Mouse (Mus musculus): ENCODE data around the gene Slc31a1. TPM values are rescaled to one million over a fixed set of nuclear protein-coding genes. Genes with fewer than 3 reads are reported as not detected.

Slc31a1 gene
- total RNA-seq, 2 experiments from 2014 or later, result 17.7 to 19.2 TPM

DNA sequence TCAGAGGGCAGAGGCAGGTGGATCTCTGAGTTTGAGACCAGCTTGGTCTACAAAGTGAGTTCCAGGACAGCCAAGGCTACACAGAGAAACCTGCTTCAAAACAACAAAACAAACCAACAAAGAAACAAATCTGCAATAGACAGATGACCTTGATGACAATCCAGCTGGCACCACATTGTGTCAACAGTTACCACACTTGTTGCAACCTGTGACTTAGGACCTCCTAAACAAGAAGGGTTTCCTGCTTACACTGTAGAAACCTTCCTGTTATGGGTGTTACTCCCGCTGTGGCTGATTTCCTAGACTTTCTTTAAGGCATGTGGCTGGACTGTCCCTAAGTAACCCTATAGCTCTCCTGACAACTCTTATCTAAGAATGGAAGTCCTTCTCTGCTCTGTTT is 35.3 kb downstream of the Slc31a1 start:
- intact Hi-C loops (cut with DNase I), result no loop called here
- no peak for DNase-seq (ENCODE audit: low spot score in 2 of 2)

DNA sequence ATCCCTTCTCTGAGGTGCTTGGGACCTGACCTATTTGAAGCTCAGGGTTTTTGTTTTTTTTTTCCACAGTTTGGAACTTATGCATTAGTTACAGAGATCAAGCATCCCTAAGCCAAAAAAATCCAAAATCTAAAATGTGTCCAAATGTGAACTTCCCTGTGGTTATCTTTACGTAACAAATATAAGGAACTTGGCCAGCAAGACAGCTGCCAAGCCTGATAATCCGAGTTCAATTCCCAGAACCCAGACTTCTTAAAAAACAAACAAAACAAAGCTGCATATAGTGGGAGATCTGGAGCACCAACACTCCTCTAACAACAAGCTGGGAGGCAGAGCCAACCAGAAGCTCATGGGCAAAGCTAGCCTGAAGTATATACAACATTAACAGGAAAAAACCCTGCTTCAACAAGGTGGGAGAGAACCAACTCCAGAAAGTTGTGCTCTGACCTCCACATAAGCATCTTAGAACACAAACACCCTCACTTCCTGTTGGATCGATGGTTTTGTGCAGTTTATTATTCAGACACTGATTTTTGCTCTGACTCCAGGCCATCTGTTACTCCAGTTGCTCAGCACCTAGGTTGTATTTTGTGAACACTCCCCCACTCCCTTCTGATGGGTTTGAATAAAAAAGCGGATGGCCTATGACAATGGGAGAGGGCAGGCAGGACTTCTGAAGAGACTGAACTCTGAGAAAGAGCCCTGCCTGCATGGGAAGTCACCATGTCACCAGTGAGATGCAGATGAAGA is 37.3 kb downstream of the Slc31a1 start:
- intact Hi-C loops (cut with DNase I), result no loop called here
- no peak for DNase-seq (ENCODE audit: low spot score in 2 of 2)

DNA sequence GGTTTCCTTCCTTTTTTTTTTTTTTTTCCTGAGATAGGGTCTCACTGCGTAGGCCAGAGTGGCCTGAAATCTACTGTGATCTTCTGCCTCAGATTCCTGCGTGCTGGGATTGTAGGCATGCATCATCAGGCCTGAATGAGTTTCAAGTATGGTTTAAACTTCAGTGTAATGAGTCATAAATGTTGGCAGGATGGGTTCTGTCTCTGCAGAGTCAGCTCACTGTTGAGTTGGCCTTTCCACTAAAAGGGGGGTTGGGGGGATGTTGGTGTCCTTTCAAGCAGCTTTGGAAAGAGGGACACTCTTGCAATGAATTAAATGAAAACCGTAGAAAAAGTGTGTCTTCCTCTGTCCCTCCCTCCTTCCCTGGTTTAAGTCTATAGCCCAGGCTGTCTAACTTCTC is 38.4 kb downstream of the Slc31a1 start:
- peak in 1 of 2 experiments; percentile 63 for DNase-seq (ENCODE audit: low spot score in 2 of 2)
- intact Hi-C loops (cut with DNase I), result no loop called here

DNA sequence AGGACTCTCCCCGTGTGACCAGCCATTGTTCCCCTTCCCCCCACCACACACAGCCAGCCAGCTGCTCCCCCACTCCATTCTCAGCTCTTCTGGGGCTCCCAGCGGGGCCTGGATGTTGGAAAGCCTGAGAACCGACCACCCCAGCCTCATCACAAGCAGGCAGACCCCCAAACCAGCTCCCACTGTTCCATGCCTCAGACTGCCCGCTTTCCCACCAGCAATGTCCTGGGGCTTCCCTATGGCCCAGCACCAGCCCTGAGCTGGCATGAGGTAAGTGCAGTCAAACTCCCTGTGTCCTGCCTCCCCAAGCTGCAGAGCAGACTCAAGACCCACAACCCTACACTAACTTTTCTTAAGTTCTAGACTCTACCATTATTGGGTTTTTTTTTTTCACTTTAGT is 45.6 kb downstream of the Slc31a1 start:
- intact Hi-C loops (cut with DNase I), result loop anchor here (5.0 kb wide), 1 partner anchor 111 kb away; the partner anchor contains the start of gene Alad
- no peak for DNase-seq (ENCODE audit: low spot score in 2 of 2)

DNA sequence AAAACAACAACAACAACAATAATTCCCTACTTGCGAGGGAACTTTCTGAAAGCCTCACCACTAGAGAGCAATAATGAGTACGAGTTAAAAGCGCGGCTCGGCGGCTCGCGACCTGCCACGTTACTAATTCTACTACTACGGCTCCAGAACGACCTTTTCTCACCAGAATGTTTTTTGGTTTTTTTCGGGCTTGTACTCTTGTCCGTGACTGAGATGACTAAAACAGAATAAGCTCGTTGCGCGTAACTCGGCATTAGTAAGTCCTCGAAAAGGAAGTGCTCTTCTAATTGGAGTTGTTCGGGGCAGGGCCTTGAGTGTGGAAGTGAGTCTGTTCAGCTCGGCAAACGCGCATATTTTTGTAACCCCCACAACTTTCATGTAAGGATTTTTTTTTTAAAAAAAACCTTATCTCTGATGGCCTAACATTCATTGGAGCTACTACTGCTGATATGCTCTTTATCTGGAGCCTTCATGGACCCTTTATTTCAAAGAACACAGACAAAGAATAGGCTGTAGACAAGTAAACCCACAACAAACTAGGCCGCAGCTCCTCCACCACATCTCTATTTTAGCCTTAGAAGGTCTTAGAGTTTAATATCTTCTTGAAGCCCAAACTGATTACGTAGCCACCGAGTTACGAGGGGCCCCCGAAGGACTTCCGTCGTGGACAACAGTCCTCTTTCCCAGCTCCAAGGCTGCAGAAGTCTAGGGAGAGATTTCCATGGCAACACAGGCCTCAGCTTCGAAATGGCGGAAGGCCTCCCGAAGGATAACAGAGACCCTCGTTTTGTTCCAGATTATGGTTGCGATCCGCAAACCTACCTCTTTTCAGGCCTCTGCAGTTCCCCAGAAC is 47.4 kb downstream of the Slc31a1 start:
- intact Hi-C loops (cut with DNase I), result loop anchor here (2.0 to 5.0 kb wide), 2 partner anchors 47 to 109 kb away; partner anchors contain the start of genes Alad, Fkbp15 and Slc31a1
- peak; percentile 72 to 73 for DNase-seq (ENCODE audit: low spot score in 2 of 2)

DNA sequence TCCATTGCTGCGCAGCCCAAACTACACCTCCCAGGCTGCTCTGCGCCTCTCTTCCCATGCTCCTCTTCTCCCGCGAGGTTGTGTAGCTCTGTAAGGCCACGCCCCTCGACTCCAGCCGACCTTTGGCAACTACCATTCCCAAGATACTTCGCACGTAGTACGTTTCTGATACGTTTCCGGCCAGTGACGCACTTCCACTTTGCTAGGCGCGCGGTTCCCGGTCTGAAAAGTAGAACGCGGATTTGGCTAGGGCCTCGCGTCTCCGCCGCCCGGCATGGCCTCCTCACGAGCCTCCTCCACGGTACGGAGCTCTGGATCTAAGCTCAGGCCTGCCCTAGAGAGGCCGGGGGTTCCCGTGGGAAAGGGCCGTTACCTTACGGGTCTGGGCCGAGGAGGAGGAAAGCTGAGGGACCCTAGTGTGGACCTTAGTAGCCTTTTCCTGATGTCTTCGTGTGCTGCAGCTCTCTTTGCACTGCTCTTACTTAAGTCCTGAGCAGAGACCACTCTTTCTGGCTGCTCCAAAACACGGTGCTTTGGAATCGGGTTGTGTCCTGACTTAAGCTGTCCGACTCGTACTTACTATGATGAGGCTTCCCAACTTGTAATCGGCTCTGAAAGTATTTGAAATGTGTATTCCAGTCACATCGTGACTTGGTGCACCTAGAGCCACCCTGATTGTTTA is 48.2 kb downstream of the Slc31a1 start, which contains the start of the genes Cdc26 and Prpf4:
Gene Cdc26 (minus strand): TSS at position 42 of the 682 bp plus-strand sequence.
Gene Prpf4 (plus strand): TSS at position 197 of the 682 bp plus-strand sequence.
- peak; percentile 98 to 100 for DNase-seq (ENCODE audit: low spot score in 2 of 2)
- intact Hi-C loops (cut with DNase I), result loop anchor here (2.0 to 5.0 kb wide), 2 partner anchors 48 to 109 kb away; partner anchors contain the start of genes Alad, Fkbp15 and Slc31a1

DNA sequence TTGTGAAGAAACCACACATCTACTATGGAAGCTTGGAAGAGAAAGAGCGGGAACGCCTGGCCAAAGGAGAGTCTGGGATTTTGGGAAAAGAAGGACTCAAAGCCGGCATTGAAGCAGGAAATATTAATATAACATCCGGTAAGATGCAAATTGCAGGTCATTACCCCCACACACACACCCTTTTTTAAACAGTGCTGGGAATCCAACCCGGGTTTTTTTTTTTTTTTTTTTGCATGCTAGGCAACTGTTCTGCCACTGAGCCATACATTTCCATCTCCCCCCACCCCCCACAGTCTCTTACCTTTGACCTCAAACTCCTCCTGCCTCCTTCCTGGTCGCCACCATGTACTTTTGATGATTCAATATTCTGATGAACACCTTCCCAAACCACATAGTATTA is 49.1 kb downstream of the Slc31a1 start:
- intact Hi-C loops (cut with DNase I), result loop anchor here (2.0 to 5.0 kb wide), 2 partner anchors 49 to 108 kb away; partner anchors contain the start of genes Alad, Fkbp15 and Slc31a1
- DNase-seq (ENCODE audit: low spot score in 2 of 2), result no peak

DNA sequence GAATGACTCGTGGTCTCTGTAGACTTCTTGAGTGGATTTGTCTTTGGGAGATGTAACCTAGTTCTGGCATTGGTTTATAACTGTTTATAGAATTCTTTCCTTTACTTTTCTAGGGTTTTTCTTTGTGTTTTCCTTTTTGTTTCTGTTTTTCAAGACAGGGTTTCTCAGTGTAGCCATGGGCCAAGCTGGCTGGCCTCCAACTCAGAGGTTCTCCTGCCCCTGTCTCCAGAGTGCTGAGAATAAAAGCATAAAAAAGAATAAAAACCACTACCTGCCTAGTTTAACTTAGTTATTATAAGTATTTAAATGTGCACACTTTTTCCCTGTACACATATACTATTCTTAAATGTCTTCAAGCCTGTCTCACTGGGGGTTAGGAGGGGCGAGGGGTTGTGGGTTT is 49.8 kb downstream of the Slc31a1 start:
- intact Hi-C loops (cut with DNase I), result no loop called here
- no peak for DNase-seq (ENCODE audit: low spot score in 2 of 2)

DNA sequence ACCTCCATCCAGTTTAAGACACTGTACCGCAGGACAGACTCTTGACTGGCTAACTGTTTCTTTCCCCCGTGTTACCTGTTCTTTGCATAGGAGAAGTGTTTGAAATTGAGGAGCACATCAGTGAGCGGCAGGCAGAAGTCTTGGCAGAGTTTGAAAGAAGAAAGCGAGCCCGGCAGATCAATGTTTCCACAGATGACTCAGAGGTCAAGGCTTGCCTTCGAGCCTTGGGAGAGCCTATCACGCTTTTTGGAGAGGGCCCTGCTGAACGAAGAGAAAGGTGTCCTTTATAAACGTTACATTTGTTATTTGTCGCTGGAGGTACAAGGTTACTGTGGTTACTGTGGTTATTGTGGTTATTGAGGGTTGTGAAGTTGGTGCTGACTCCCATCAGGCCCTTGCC is 51.1 kb downstream of the Slc31a1 start:
- intact Hi-C loops (cut with DNase I), result no loop called here
- DNase-seq (ENCODE audit: low spot score in 2 of 2), result no peak

DNA sequence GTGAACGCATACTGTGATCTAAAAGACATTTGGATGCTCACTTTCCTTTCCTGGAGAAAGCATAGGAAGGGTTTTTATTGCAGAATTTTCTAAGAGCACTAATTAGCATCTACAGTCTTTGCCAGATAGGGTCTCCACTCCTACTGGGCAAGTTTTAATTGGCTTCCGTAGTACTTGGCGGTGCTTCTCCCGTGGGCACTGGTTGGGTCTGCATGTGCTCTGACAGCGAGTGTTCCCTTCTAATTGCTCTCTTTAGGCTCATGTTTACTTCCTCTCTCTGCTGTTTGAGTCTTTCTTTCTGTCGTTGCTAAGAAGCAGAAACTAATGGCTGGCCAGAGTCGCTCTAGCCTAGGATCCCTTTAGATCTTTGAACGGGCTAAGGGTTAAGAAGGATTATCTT is 57.9 kb downstream of the Slc31a1 start:
- DNase-seq (ENCODE audit: low spot score in 2 of 2), result peak in 1 of 2 experiments; percentile 29
- intact Hi-C loops (cut with DNase I), result no loop called here

DNA sequence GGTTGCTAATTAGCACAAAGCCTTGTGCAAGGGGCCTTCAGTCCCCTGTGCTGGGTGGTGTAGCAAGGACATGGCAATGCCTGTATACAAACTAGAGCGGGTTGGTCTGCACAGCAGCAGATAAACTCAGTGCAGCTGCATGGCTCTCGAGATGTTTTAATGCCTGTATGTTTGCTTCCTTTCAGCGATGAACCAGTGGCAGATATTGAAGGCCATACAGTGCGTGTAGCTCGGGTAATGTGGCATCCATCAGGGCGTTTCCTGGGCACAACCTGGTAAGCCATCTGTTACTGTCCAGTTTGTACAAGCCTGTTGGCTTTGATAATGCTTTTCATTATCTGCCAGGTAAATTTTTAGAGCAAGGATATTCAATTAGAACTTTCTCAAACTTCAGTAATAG is 58.6 kb downstream of the Slc31a1 start:
- DNase-seq (ENCODE audit: low spot score in 2 of 2), result no peak
- intact Hi-C loops (cut with DNase I), result no loop called here

DNA sequence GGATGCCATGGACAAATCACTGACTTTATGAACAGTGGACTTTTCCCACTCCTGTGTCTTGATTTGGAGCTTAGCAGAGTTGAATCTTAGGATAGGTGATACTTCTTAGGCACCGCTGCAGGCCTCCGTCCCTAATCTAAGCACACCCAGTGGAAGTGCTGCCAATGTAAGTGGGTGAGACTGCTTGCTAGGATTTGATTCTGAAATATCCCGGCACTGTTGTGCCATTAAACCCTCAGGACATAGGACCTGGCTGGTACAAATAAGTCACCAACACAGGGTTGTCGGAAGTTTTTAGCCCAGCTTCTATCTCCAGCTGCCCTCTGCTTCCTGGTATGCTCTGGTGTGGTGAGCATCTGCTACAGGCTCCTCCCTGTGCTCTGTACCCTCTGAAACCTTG is 65.4 kb downstream of the Slc31a1 start:
- intact Hi-C loops (cut with DNase I), result no loop called here

DNA sequence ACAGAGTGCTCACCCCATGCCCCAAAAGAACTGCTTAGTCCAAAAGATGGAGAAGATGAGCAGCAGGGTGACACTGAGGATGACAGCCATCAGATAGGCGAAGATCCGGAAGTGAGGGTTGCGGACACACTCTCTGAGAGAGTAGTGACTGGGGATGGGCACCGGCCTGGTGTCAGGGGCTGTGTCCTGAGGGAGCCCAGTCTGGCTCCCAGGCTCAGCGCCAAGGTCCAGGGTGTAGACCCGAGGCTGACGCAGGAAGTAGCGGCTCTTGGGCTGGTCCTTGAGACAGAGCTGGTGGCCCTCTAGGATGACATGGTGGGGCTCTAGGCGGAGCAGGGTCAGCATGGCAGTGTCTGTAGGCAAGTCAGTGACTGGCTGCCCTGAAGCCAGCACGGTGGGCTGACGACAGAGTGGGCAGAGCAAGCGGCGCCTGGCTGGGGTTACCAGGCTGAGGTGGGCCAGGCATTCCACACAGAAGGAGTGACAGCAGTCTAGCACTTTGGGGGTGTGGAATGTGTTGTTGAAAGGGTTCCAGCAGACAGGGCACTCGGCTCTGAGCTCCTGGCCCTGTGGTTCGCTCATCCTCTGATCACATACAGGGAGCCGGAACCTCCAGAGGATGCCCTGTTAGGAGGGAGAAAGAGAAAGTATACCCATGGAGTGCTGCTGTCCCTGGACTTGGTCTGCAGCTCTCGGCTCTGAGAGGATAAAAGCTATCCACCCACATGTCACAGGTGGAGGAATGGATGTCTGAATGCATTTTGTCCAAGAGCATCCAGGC is 67.6 kb downstream of the Slc31a1 start:
- intact Hi-C loops (cut with DNase I), result no loop called here

More for the DNA sequence above, 65.4 kb downstream of the Slc31a1 start:
- no peak for DNase-seq (ENCODE audit: low spot score in 2 of 2)

DNA sequence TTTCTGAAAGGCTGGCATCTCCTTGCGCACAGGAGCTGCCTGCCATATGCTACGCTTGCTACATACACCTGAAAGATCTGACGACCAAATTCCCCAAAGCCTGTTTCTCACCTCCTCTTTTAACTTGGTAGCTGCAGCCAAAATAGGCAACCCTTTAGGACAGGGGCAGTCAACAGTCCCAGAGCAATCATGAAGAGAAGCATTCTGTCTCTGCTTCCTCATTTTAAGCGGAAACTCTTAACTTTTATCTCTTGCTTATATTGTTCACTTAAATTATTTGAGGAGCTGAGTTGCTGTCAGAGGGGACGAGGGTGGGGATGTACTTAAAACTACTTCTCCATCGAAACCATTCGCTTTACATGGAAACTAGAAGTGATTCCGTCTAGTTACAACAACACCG is 69.1 kb downstream of the Slc31a1 start:
- DNase-seq (ENCODE audit: low spot score in 2 of 2), result no peak
- intact Hi-C loops (cut with DNase I), result loop anchor here (2.0 kb wide), 1 partner anchor 71 kb away; no protein-coding TSS in a partner anchor

More for the DNA sequence above, 67.6 kb downstream of the Slc31a1 start:
- no peak for DNase-seq (ENCODE audit: low spot score in 2 of 2)

DNA sequence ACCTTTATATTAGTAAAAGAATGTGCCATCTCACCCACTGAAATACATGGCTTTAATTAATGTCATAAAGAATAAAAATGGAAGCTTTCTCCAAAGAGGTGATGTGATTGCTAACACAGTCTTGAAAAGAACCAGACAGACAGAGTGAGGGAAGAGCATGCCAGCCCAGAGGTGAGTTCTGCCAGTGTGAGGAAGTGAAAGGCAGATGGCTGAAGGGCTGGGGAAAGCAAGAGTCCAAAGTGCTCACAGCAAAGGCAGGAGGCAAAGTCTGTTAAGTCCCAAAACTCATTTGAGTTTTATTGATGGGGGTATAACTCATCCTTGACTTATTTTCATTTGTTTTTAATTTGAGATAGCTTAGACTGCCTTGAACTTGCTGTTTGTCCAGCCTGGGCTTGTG is 70.2 kb downstream of the Slc31a1 start:
- intact Hi-C loops (cut with DNase I), result loop anchor here (2.0 kb wide), 1 partner anchor 70 kb away; no protein-coding TSS in a partner anchor
- DNase-seq (ENCODE audit: low spot score in 2 of 2), result no peak

DNA sequence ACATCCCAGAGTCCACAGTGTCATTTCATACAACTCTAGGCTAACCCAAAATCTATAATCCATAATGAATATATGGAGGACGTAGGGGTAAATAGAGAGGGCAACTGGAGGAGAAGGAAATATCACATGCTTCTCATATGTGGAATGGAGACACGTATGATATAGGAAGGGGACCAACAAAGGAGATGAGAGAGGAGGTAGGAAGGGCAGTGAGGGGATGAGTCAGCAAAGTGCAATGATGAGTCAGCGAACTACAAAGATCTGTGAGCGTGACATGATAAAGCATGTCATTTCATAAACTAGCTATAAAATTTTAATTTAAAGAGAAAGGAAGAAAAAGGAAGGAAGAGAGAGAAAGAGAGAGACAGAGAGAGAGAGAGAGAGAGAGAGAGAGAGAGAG is 71.0 kb downstream of the Slc31a1 start:
- intact Hi-C loops (cut with DNase I), result loop anchor here (2.0 kb wide), 1 partner anchor 69 kb away; no protein-coding TSS in a partner anchor

DNA sequence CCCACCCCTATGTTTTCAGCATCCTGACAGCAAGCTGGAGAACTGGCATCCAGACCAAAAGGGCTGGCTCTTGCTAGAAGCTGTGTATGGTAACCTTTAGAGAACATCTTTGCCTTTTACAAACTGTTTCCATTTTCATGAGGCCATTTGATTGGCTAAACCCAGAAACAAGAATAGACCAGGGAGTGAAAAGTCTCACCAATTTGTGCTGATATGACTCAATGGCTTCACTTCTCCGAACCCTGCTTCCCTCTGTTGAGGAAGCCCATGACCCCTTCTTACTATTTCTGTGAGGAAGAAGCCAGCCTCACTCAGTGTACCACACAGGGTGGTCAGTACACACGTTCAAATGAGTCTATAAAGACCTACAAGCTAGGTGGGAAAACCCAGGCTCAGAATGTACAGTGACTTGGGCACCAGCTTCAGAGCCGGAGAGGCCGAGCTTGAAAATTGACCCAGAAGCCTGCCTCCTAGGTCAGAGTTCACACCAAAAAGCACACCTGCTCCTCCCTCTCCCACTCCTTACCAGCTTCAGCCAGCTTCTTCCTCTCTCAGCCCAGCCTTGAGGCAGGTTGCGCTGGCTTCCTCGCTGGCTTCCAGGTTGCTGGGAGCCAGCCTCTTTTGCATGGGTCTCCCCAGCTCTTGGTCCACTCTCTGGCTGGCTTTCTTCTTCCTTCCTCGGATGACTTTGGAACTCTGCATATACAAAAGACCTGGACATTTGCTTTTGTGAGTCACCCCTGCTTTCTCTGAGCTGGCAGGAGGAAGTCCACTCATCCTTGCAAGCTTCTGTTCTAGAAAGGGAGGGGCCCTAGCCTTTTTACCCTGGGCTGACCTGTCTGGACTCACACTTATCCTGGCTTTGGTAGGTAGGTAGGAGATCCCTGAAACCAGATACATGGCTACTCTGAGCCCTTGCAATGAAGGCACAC is 73.7 kb downstream of the Slc31a1 start:
- intact Hi-C loops (cut with DNase I), result no loop called here
- DNase-seq (ENCODE audit: low spot score in 2 of 2), result no peak

More for the DNA sequence above, 71.0 kb downstream of the Slc31a1 start:
- DNase-seq (ENCODE audit: low spot score in 2 of 2), result no peak

DNA sequence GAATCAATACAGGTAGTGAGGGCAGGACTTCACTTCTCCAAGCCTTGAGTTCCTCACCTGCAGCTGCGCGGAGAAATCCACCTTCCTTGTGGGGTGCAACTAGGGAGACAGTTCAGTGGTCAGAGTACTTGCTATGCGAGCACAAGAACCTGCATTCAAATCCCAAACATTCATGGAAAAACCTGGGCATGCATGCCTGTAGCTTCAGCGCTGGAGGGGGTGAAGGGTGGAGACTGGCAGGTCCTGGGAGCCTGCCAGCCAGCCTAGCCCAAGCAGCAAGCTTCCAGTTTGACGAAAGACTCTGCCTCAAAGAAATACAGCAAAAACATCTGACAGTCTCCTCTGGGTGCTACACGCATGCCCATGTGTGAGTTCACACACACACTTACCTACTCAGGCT is 74.6 kb downstream of the Slc31a1 start, which contains the start of gene Rnf183:
Gene Rnf183 (minus strand): TSS at position 172 of the 400 bp plus-strand sequence.
- intact Hi-C loops (cut with DNase I), result no loop called here
- DNase-seq (ENCODE audit: low spot score in 2 of 2), result no peak

All from left cerebral cortex, postnatal 25 days (tissue).